Mouse (Mus musculus) limb, embryonic 12.5 days (tissue): ENCODE data around the gene Ldb1. TPM values are rescaled to one million over a fixed set of nuclear protein-coding genes. Genes with fewer than 3 reads are reported as not detected.

Source experiments
- ATAC-seq: fragments of 200-750 bp; cut with Nextera tagmentation; 2 replicates; pipeline ENCODE4 v1.8.0; 2017; ENCODE audit warnings: low read depth, moderate TSS enrichment; ENCODE audit not compliant: insufficient number of reproducible peaks, insufficient read depth, low FRiP score, low TSS enrichment
- H3K27ac ChIP-seq: fragments of 300-500 bp; sonication (generic); 2 replicates; pipeline ENCODE4 v1.5.1; 2016; ENCODE audit warnings: mild to moderate bottlenecking, moderate library complexity
- H3K27me3 ChIP-seq: fragments of 300-500 bp; sonication (generic); 2 replicates; pipeline ENCODE4 v1.6.1; 2016; ENCODE audit warnings: mild to moderate bottlenecking, moderate library complexity
- H3K36me3 ChIP-seq: fragments of 300-500 bp; sonication (generic); 2 replicates; pipeline ENCODE4 v1.6.1; 2016; ENCODE audit warnings: mild to moderate bottlenecking, moderate library complexity
- H3K4me1 ChIP-seq: fragments of 300-500 bp; sonication (generic); replicated peaks from 2 replicates; pipeline ENCODE4 v1.6.1; 2016
- H3K4me2 ChIP-seq: fragments of 300-500 bp; sonication (generic); 2 replicates; pipeline ENCODE4 v1.6.1; 2016; ENCODE audit warnings: mild to moderate bottlenecking, moderate library complexity
- H3K4me3 ChIP-seq: fragments of 300-500 bp; sonication (generic); replicated peaks from 2 replicates; pipeline ENCODE4 v1.5.1; 2016; ENCODE audit warnings: mild to moderate bottlenecking
- H3K9ac ChIP-seq: fragments of 300-500 bp; sonication (generic); replicated peaks from 2 replicates; pipeline ENCODE4 v1.6.1; 2016; ENCODE audit warnings: mild to moderate bottlenecking, moderate library complexity
- H3K9me3 ChIP-seq: fragments of 300-500 bp; sonication (generic); 2 replicates; pipeline ENCODE4 v1.6.1; 2016; ENCODE audit warnings: mild to moderate bottlenecking, moderate library complexity
- WGBS: fragments of 180-500 bp; shearing (Covaris S2); methylation state at CpG from one replicate; pipeline ENCODE4 v1.1.7; 2016; 5-methylcytosine and 5-hydroxymethylcytosine counted together
- polyA plus RNA-seq: library from polyadenylated mRNA; unstranded; fragments of >200 nt; fragmentation: Nextera tagmentation; extraction: Ambion mirVana; gene quantifications from 2 replicates; pipeline ENCODE4 v1.2.1, GENCODE M21; 2016

Gene Ldb1
- polyA plus RNA-seq, 1 experiment from 2014 or later: 135 TPM

DNA sequence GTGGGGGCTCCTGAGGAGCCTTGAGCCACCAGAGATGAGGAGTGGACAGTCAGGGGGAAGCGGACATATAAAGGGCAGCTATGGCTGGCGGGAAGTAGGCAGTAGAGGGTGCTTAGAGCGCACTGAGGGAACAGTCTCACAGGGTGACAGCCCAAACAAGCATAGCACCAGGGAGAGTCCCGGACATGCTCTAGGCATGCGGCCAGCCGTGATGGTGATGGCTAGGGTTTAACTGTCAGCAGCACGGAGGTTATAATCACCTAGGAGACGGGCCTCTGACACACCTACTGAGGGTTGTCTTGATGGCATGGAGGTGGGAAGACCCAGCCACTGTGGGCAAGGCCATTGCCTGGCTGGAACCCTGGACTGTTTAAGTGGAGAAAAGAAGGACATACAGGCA is 18.4 kb downstream of the Ldb1 start:
- Histone ChIP-seq H3K27ac (peak overlapping the region; percentile 14; the same call in 1 of the 2 replicates), H3K36me3 (peaks cover 20% of the 10 kb centered on the region), H3K4me3 (no peak overlapping the region), H3K4me1 (no peaks in the 10 kb centered on the region), H3K4me2 (no peak overlapping the region), H3K27me3 (no peaks in the 10 kb centered on the region), H3K9me3 (peaks cover 5% of the 10 kb centered on the region; the same call in 1 of the 2 replicates), H3K9ac (no peak overlapping the region)
- 0 out of 2 replicates have a peak, but pooled peaks have one; percentile 27 for ATAC-seq
- 61% methylated on average over 8 of the region's 8 CpGs for WGBS

DNA sequence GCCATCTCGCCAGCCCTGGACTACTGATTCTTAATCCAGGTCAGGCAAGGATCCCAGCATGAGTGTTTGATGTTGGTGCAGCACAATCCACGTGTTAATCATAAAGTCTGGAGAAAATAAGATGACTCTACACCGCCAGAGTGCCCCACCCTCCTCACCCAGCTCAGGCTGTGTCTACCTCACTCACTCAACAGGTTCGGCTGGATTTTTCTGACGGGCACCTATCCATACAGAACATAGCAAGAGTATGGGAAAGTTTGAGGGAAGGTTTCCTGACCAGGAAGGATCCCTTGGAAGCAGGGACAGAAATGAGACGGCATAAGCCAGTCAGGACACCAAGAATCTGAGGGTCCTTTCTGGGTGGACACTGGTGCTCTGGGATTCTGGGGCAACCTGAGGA is 20.1 kb downstream of the Ldb1 start:
- 77% methylated on average over 6 of the region's 6 CpGs for WGBS
- Histone ChIP-seq H3K27me3 (no peaks in the 10 kb centered on the region), H3K9me3 (peaks cover 5% of the 10 kb centered on the region; the same call in 1 of the 2 replicates), H3K4me1 (no peaks in the 10 kb centered on the region), H3K27ac (no peak overlapping the region), H3K9ac (no peak overlapping the region), H3K36me3 (peaks cover 8% of the 10 kb centered on the region), H3K4me2 (no peak overlapping the region), H3K4me3 (no peak overlapping the region)
- no peak for ATAC-seq

DNA sequence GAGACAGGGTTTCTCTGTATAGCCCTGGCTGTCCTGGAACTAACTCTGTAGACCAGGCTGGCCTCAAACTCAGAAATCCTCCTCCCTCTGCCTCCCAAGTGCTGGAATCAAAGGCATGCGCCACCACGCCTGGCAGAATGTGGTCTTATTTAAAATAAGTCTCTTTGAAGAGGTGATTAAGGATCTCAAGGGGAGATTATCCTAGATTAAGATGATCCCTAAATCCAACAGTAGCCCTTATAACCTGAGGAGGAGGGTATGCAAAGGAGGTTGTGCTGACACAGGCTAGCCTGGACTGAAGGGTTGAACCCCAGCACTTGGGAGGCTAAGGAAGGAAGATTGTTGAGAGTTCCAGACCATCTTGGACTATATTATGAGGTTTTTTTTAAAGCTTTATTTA is 29.0 kb downstream of the Ldb1 start:
- Histone ChIP-seq H3K9ac (no peak overlapping the region), H3K27ac (no peak overlapping the region), H3K27me3 (no peaks in the 10 kb centered on the region), H3K36me3 (no peaks in the 10 kb centered on the region), H3K4me2 (no peak overlapping the region), H3K4me3 (no peak overlapping the region), H3K4me1 (no peaks in the 10 kb centered on the region), H3K9me3 (no peaks in the 10 kb centered on the region; the same call in 1 of the 2 replicates)
- no peak for ATAC-seq
- 64% methylated on average over 2 of the region's 2 CpGs for WGBS

DNA sequence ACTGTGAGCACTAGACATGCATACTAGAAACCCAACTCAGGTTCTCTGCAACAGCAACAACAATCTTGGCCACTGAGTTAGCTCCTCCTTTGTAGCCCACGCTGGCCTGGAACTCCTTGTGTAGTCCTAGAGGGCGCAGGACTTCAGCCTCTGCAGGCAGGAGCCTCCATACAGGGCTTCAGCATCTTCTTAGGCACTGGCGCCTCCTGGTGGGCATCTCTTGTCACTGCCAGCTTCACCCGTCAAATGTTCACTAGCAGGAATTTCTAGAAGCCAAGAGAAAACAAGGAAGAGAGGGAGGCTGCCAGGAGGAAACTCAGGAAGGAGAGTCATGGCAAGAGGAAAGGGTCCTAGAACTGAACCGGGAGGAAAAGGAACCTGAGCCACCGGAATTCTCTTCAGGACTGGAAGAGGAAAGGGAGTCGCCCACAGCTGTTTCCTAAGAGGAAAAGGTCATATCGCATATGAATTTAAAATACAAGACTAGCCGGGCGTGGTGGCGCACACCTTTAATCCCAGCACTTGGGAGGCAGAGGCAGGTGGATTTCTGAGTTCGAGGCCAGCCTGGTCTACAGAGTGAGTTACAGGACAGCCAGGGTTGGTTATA is 30.3 kb downstream of the Ldb1 start:
- Histone ChIP-seq H3K4me1 (no peaks in the 10 kb centered on the region), H3K4me3 (no peak overlapping the region), H3K4me2 (no peak overlapping the region), H3K9ac (no peak overlapping the region), H3K27me3 (no peaks in the 10 kb centered on the region), H3K36me3 (no peaks in the 10 kb centered on the region), H3K9me3 (no peaks in the 10 kb centered on the region; the same call in 1 of the 2 replicates), H3K27ac (no peak overlapping the region)
- WGBS: 39% methylated on average over 12 of the region's 12 CpGs
- ATAC-seq: no peak

DNA sequence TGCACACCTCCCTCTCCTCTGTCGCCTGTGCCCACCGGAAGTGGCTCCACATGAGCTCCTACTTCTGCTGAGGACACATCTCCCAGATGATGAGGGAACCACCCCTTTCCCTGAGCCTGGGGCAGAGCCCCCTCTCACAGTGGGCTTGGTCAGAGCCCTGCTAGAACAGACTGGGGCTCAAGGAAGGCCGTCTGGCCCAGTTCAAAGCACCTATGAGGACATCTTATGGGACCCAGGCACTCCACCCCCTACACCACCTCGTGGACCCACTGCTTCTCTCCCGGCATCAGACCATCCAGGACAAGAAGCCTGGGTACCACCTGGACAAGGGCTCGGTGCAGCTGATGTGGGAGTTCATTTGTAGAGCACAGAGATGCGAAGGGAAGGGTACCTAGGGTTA is 39.3 kb downstream of the Ldb1 start:
- Histone ChIP-seq H3K27ac (no peak overlapping the region), H3K4me2 (no peak overlapping the region), H3K9me3 (no peaks in the 10 kb centered on the region), H3K4me3 (no peak overlapping the region), H3K4me1 (peaks cover 15% of the 10 kb centered on the region), H3K9ac (no peak overlapping the region), H3K36me3 (peaks cover 4% of the 10 kb centered on the region; the same call in 1 of the 2 replicates), H3K27me3 (peaks cover 13% of the 10 kb centered on the region; the same call in 1 of the 2 replicates)
- WGBS: 78% methylated on average over 7 of the region's 7 CpGs
- ATAC-seq: no peak

DNA sequence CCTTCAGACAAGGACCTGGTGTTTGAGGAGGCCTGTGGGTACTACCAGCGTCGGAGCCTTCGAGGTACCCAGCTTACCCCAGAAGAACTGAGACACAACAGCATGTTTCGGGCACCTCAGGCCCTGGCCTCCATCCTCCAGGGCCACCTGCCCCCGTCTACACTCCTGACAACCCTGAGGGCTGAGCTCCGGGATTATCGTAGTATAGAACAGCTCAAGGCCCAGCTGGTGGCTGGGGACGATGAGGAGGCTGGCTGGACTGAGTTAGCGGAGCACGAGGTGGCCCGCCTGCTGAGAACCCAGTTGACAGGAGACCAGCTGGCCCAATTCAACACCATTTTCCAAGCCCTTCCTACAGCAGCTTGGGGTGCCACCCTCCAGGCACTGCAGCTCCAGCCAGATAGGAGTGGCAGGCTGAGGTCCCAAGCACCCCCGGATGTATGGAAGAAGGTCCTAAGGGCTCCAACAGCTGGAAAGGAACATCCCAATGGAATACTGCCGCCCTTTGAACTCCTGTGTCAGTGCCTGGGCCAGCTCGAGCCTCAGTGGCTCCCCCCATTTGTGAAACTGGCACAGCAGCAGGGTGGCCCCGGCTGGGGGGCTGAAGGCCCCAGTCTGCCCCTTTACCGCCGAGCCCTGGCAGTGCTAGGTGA is 40.1 kb downstream of the Ldb1 start:
- H3K9ac ChIP-seq: no peak overlapping the region
- no peak overlapping the region for H3K4me2 ChIP-seq
- 75% methylated on average over 17 of the region's 17 CpGs for WGBS
- no peak overlapping the region for H3K27ac ChIP-seq
- no peaks in the 10 kb centered on the region for H3K9me3 ChIP-seq
- H3K4me3 ChIP-seq: no peak overlapping the region
- H3K27me3 ChIP-seq: peaks cover 13% of the 10 kb centered on the region; the same call in 1 of the 2 replicates
- peaks cover 4% of the 10 kb centered on the region; the same call in 1 of the 2 replicates for H3K36me3 ChIP-seq
- H3K4me1 ChIP-seq: peaks cover 15% of the 10 kb centered on the region
- no peak for ATAC-seq

DNA sequence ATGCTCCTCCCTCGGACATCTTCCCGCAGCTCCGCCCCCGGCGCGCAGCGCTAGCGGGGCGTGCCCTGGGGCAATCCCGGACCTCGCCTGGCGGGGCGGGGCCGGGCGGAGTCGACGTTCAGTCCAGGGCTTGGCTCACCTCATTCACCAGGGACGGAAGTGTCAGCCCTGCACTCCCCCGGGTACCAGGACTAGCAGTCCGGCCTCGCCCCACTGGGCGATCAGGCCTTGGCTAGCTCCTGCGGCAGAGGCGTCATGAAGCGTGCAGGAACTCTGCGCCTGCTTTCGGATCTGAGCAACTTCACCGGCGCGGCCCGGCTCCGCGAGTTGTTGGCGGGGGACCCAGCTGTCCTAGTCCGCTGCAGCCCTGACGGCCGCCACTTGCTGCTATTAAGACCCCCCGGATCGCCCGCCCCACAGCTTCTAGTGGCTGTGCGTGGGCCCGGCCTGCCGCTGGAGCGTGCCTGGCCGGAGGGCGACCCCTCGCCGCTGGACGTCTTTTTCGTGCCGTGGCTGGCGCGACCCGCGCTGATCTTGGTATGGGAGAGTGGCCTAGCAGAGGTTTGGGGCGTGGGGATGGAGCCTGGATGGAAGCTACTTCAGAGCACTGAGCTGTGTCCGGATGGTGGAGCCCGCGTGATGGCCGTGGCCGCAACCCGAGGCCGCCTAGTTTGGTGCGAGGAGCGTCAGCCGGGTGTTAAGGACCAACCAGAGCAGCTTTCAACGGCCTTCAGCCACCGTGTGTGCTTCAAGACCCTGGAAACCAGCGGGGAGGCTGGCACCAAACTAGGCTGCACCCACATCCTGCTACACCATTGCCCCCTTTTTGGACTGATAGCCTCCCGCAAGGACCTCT is 41.4 kb downstream of the Ldb1 start, which contains the start of gene Hps6:
TSS of gene Hps6 (plus strand) at position 138 of the 856 bp plus-strand sequence.
- H3K27ac ChIP-seq: no peak within 1 kb of the TSS
- H3K27me3 ChIP-seq: peaks cover 13% of the 10 kb centered on the region; the same call in 1 of the 2 replicates
- H3K4me2 ChIP-seq: peak within 1 kb of the TSS; percentile 86
- H3K9me3 ChIP-seq: no peaks in the 10 kb centered on the region
- peaks cover 4% of the 10 kb centered on the region; the same call in 1 of the 2 replicates for H3K36me3 ChIP-seq
- 2% methylated on average over 65 of the region's 70 CpGs for WGBS
- H3K4me3 ChIP-seq: peak within 1 kb of the TSS; percentile 61
- peaks cover 15% of the 10 kb centered on the region for H3K4me1 ChIP-seq
- ATAC-seq: peak; percentile 54; the same call in 1 of the 2 replicates
- peak within 1 kb of the TSS; percentile 78 for H3K9ac ChIP-seq

DNA sequence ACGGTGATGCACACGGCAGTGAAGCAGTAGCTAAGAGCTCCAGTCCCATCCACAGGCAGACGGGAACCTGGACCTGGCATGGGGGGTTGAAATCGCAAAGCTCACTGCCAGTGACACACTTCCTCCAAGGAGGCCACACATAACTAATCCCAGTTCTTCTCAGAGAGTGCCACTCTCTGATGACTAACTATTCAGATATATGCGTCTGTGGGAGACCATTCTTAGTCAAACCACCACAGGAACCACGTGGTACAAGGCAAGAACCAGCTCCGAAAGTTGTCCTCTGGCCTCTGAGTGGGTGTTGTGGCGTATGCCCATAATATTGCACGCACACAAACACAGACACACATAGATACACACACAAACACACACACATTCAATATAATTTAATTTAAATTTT is 42.7 kb downstream of the Ldb1 start:
- Histone ChIP-seq H3K9ac (no peak overlapping the region), H3K9me3 (no peaks in the 10 kb centered on the region), H3K4me1 (peaks cover 18% of the 10 kb centered on the region), H3K4me3 (no peak overlapping the region), H3K36me3 (peaks cover 4% of the 10 kb centered on the region; the same call in 1 of the 2 replicates), H3K27me3 (peaks cover 13% of the 10 kb centered on the region; the same call in 1 of the 2 replicates), H3K27ac (no peak overlapping the region), H3K4me2 (no peak overlapping the region)
- WGBS: 80% methylated on average over 9 of the region's 9 CpGs
- no peak for ATAC-seq

DNA sequence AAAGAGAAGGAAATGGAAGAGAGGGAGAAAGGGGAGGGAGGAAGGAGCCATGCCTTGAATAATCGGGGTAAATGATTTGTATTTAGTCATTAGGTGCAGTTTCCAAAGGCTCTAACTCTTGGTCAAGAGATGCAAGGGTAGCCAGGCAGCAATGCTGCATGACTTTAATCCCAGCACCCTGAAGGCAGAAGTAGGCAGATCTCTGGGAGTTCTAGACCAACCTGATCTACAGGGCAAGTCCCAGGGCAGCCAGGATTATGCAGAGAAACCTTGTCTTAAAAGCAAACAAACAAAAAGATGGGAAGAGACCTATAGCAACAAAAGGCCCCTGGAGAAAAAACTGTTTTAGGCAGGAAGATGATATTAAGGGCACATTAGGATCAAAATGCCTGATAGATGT is 45.6 kb downstream of the Ldb1 start:
- no peak for ATAC-seq
- peaks cover 16% of the 10 kb centered on the region for H3K4me1 ChIP-seq
- 64% methylated on average over 1 of the region's 1 CpGs for WGBS
- no peak overlapping the region for H3K4me2 ChIP-seq
- H3K36me3 ChIP-seq: peaks cover 15% of the 10 kb centered on the region; the same call in 1 of the 2 replicates
- no peak overlapping the region for H3K9ac ChIP-seq
- H3K9me3 ChIP-seq: peaks cover 10% of the 10 kb centered on the region; the same call in 1 of the 2 replicates
- no peak overlapping the region for H3K4me3 ChIP-seq
- H3K27ac ChIP-seq: no peak overlapping the region
- peaks cover 11% of the 10 kb centered on the region; the same call in 1 of the 2 replicates for H3K27me3 ChIP-seq

DNA sequence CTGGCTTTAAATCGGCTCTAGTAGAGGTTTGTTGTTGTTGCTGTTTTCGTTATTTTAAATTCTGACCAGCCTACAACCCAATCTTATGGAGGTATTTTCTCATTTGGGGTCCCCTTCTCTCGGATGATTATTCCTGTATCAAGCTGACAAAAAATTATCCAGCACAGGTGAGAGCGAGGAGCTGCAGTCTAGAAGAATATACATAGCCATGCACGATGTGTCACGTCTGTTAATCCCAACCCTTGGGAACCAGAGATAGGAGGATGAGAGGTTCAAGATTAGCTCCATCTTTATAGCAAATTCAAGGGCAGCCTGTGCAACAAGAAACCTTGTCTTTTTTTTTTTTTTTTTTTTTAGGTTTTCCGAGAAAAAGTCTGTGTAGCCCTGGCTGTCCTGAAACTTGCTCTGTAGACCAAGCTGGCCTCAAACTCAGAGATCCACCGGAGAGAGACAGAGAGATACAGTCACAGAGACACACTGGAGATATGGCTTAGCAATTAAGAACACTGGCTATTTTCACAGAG is 46.3 kb downstream of the Ldb1 start:
- no peak; the same call in 1 of the 2 replicates for ATAC-seq
- Histone ChIP-seq H3K4me2 (peak overlapping the region; percentile 64), H3K9me3 (peaks cover 15% of the 10 kb centered on the region; the same call in 1 of the 2 replicates), H3K36me3 (peaks cover 20% of the 10 kb centered on the region; the same call in 1 of the 2 replicates), H3K27ac (no peak overlapping the region), H3K27me3 (0 out of 2 replicates have a peak, but pooled peaks cover 5% of the 10 kb centered on the region), H3K4me3 (peak overlapping the region; percentile 87), H3K9ac (no peak overlapping the region), H3K4me1 (peaks cover 9% of the 10 kb centered on the region)
- WGBS: 9% methylated on average over 8 of the region's 8 CpGs
